Mouse (Mus musculus) liver, adult 2 months (tissue): Measurements from ENCODE around the gene Asb13.

Experiments
- CTCF ChIP-seq: fragments of 200-500 bp; IDR thresholded peaks from 2 replicates; pipeline ENCODE4 v1.5.1; 2011; ENCODE audit warnings: low read depth, low read length, control low read depth
- POLR2A ChIP-seq: fragments of 200-500 bp; IDR thresholded peaks from 2 replicates; pipeline ENCODE4 v1.6.1; 2011; ENCODE audit warnings: low read length, control low read depth; ENCODE audit not compliant: insufficient read depth; ENCODE audit errors: extremely low read depth

DNA sequence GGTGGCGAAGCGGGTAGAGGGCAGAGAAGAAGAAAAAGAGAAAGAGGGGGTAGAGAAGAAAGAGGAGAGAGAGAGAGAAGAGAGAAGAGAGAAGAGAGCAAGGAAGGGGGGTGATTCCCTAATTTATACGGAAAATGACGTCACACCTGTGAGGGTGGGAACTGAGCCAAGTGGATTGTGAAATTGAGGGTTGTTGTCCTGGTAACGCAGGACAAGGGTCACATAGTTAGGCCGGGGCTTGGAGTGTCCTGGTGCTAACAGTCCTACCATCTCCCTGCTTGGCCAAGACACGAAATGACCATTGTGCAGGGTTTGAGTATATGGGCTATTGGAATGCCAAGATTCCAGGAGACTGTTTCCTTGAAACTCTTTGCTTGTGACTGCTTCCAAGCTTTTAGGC lies 12.7 kb downstream of the Asb13 start:
- no peak for TF ChIP-seq CTCF
- TF ChIP-seq POLR2A, result no peak
